Mouse (Mus musculus) heart, postnatal 0 days (tissue): ENCODE data around the gene Ces1a.

Source experiments
- CTCF ChIP-seq: IDR thresholded peaks from 2 replicates; pipeline ENCODE4 v1.5.1; 2016; ENCODE audit warnings: antibody characterized with exemption, control low read depth, low read depth
- EP300 ChIP-seq: IDR thresholded peaks from 2 replicates; pipeline ENCODE4 v1.6.1; 2016; ENCODE audit warnings: antibody characterized with exemption, low read depth

DNA sequence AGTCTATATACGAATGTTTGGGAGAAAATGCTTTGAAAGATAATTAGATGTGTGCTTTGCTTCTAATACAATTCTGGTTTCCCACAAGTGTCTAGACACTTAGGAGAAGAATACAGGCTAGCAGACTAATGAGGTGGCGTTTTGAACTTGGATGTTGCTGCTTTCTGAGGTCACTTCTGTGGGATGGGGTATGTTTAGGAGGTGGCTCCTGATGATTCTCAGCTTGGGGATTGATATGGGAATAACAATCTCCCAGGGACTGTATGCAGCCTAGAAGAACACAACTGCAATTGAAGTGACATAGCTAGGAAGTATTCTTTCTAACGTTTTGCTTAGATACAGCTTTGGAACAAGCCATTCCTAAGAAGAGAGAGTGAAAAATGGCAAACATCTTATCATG is 65.5 kb downstream of the Ces1a start:
- TF ChIP-seq CTCF (no peak), EP300 (no peak)
